Mouse (Mus musculus) megakaryocyte, embryonic 14.5 days (primary cell): ENCODE measurements around the gene Gipc1.

Source experiments
- FLI1 ChIP-seq: IDR thresholded peaks from 2 replicates; pipeline ENCODE4 v1.6.1; 2012; ENCODE audit warnings: low read length, inconsistent platforms, mixed read lengths
- GATA1 ChIP-seq: IDR thresholded peaks from 3 replicates; pipeline ENCODE4 v1.6.1; 2012; ENCODE audit warnings: mixed read lengths, low read length, inconsistent platforms, borderline replicate concordance

DNA sequence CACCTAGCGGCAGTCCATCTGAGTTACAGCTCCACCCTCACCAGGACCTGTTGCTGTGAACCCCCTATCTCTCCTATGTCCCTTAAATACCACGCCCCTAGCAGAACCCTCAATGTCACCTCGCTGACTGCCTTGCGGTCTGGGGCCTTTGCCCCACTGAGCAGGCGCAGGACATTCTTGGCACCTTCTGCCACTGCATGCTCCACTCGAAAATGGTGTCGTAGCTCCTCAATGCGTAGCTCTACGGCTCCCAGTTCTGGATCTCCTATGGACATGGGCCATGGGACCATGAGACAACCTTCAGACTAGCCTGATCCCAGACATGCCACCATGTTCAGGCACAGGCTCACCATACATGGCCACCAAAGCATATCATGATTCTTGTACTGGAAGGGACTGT is 32.0 kb downstream of the Gipc1 start:
- TF ChIP-seq GATA1 (no peak), FLI1 (no peak)
